Mouse (Mus musculus) gastrocnemius, postnatal 25 days (tissue): ENCODE data around the gene Fbp1. TPM values are rescaled to one million over a fixed set of nuclear protein-coding genes. Genes with fewer than 3 reads are reported as not detected.
"Not testable (repeated sequence)": the region's sequence is repeated elsewhere in the genome, so short reads cannot be mapped to it uniquely, and the experiment has no call there.

ENCODE experiments used
- DNase-seq: peaks from one replicate; pipeline ENCODE4 v3.0.0; 2022
- total RNA-seq, 2 experiments: library from RNA; stranded (reverse); gene quantifications; 1 replicate in 1 of 2; 2 replicates in 1 of 2; pipeline ENCODE4 v1.2.3; 2021

Fbp1 gene
- total RNA-seq, 2 experiments from 2014 or later: not detected

DNA sequence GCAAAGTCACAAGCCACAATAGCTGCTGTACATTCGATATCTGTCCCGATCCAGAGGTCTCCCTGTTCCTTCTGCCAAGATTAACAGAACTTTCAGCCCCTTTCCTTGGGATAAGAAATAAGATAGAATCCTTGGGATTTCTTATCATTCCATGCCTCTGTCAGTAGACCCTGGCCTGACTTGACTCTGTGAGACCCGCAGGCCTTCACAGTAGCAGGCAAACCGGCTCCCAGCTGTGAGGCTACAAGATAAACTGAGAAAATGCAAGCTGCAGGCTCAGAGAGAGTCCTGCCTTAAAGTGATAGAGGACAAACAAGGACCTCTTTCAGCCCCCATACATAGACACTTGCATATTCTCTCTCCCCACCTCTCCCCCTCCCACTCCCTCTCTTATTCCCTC is 54.7 kb downstream of the Fbp1 start:
- no peak for DNase-seq

DNA sequence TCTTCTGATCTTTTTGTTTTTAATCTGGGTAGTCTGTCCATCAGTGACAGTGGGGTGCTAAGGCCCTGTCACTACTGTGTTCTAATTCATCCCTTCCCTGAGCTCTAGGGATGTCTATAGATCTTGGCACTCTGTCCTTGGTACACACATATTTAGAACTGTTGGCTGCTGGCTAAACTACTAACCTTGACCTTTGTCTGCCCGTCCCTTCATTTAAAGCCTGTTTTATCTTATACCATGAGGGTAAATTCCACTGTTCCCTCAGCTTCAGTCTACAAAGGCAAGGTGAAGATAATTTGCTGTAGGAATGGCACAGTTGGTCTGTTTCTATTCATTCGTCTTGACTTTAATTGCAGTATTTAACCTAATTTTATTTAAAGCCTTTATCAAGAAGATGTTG is 55.8 kb downstream of the Fbp1 start:
- DNase-seq: no peak

DNA sequence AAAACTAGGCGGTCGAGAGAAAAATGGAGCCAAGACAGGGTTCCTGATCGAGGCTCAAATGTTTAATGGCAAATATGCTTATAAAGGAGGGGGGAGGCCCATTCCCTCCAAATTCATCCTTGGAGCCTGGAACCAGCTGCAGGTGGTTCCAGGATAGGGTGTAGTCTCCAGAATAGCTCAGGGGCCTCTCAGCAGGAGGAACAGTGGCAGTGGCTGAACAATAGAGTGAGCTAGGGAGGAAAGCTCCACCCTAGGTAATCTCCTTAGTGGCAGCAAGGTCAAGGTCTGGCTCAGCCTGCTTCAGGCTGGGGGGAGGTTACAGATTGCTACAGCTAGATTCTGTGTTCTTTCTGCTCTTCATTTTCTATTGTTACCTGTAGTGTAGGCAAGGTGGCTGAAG is 72.4 kb downstream of the Fbp1 start:
- not testable (repeated sequence) for DNase-seq

Other genes starting within 250 kb of the Fbp1 start
- 1 to 10 TPM; 2.1 TPM for gene Platr25, start 127.6 kb downstream of the Fbp1 start, total RNA-seq
- 1 to 10 TPM in 1 of 2 experiments, under 1 TPM in 1; 0.64 to 1.2 TPM for gene Gm5141, start 102.5 kb downstream of the Fbp1 start, total RNA-seq
- 10 to 100 TPM; 30.0 to 48.3 TPM for gene Fbp2, start 29.9 kb downstream of the Fbp1 start, total RNA-seq
- 10 to 100 TPM; 61.5 to 67.5 TPM for gene 2010111I01Rik, start 76.6 kb upstream of the Fbp1 start, total RNA-seq